Mouse (Mus musculus) intestine, embryonic 16.5 days (tissue): ENCODE data around the gene Bmpr1a. TPM values are rescaled to one million over a fixed set of nuclear protein-coding genes. Genes with fewer than 3 reads are reported as not detected.

Experiments
- ATAC-seq: fragments of 200-750 bp; cut with Nextera tagmentation; 2 replicates; pipeline ENCODE4 v1.8.0; 2017; ENCODE audit warnings: moderate TSS enrichment, moderate library complexity
- H3K27ac ChIP-seq: fragments of 300-500 bp; sonication (generic); 2 replicates; pipeline ENCODE4 v1.5.1; 2014; ENCODE audit warnings: mild to moderate bottlenecking, low read length
- H3K27me3 ChIP-seq: fragments of 300-500 bp; sonication (generic); replicated peaks from 2 replicates; pipeline ENCODE4 v1.6.1; 2014; ENCODE audit warnings: low read length, control low read depth, mixed read lengths; ENCODE audit not compliant: control insufficient read depth, insufficient read depth
- H3K36me3 ChIP-seq: fragments of 300-500 bp; sonication (generic); 2 replicates; pipeline ENCODE4 v1.6.1; 2014; ENCODE audit warnings: low read length, control low read depth; ENCODE audit not compliant: control insufficient read depth, insufficient read depth
- H3K4me1 ChIP-seq: fragments of 300-500 bp; sonication (generic); 2 replicates; pipeline ENCODE4 v1.6.1; 2014; ENCODE audit warnings: low read length, control low read depth, mixed read lengths; ENCODE audit not compliant: control insufficient read depth, insufficient read depth
- H3K4me2 ChIP-seq: fragments of 300-500 bp; sonication (generic); 2 replicates; pipeline ENCODE4 v1.6.1; 2014; ENCODE audit warnings: low read depth, low read length, control low read depth
- H3K4me3 ChIP-seq: fragments of 300-500 bp; sonication (generic); 2 replicates; pipeline ENCODE4 v1.5.1; 2014; ENCODE audit warnings: mild to moderate bottlenecking, low read length
- H3K9ac ChIP-seq: fragments of 300-500 bp; sonication (generic); 2 replicates; pipeline ENCODE4 v1.6.1; 2014; ENCODE audit warnings: low read depth, low read length
- H3K9me3 ChIP-seq: fragments of 300-500 bp; sonication (generic); 2 replicates; pipeline ENCODE4 v1.6.1; 2016; ENCODE audit warnings: low read length, control low read depth; ENCODE audit not compliant: control insufficient read depth
- WGBS: fragments of 180-500 bp; shearing (Covaris S2); extraction: QIAGEN DNeasy Blood & Tissue Kit; methylation state at CpG from one replicate; pipeline ENCODE4 v1.1.7; 2014; 5-methylcytosine and 5-hydroxymethylcytosine counted together
- polyA plus RNA-seq: library from polyadenylated mRNA; unstranded; fragments of >200 nt; fragmentation: Nextera tagmentation; extraction: Ambion mirVana; gene quantifications from 2 replicates; pipeline ENCODE4 v1.2.1, GENCODE M21; 2015

The Bmpr1a gene
- polyA plus RNA-seq, 1 experiment from 2014 or later = 11.0 TPM

- H3K4me1 ChIP-seq = peaks cover 4% of the 10 kb centered on the region; the same call in 1 of the 2 replicates
- H3K9ac ChIP-seq = peak overlapping the region; percentile 59
- H3K27me3 ChIP-seq = no peaks in the 10 kb centered on the region
- H3K27ac ChIP-seq = no peak overlapping the region
- ATAC-seq = peak; percentile 95
- H3K9me3 ChIP-seq = no peaks in the 10 kb centered on the region
- WGBS = 4% methylated on average over 32 of the region's 32 CpGs
- no peaks in the 10 kb centered on the region for H3K36me3 ChIP-seq
- H3K4me2 ChIP-seq = peak overlapping the region; percentile 90
- peak overlapping the region; percentile 48 for H3K4me3 ChIP-seq
Measured at GRCm38 (mm10) chr14:34363490-34364253, 139.5 kb downstream of the Bmpr1a start.

- Histone ChIP-seq H3K9ac (peak overlapping the region; percentile 59; the same call in 1 of the 2 replicates), H3K9me3 (no peaks in the 10 kb centered on the region), H3K27me3 (no peaks in the 10 kb centered on the region), H3K36me3 (no peaks in the 10 kb centered on the region), H3K27ac (no peak overlapping the region), H3K4me3 (peak overlapping the region; percentile 48), H3K4me2 (peak overlapping the region; percentile 90), H3K4me1 (peaks cover 4% of the 10 kb centered on the region; the same call in 1 of the 2 replicates)
- peak; percentile 58 for ATAC-seq
- WGBS = 36% methylated on average over 18 of the region's 18 CpGs
Measured at GRCm38 (mm10) chr14:34362726-34363445, 140.3 kb downstream of the Bmpr1a start.

DNA sequence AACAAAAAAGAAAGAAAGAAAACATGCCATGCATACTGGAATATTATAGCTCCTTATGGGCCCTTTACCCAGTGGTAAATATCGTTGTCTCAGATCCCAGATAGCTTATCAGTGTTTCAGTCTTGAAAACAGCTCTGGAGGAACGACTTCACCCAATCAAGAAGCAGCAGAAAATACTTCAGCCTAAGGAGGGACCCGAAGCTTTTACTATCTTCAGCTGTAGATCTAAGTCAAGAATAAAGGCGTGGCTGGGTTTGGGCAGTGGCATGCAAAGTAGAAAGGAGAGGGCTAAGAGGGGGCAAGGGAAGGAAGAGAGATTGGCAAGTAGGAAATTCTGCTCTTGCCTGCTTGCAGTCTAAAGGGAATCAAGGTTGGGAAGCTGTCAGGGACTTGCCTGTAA is 141.0 kb downstream of the Bmpr1a start:
- Histone ChIP-seq H3K27me3 (no peaks in the 10 kb centered on the region), H3K9ac (no peak overlapping the region), H3K36me3 (no peaks in the 10 kb centered on the region), H3K27ac (no peak overlapping the region), H3K4me1 (peaks cover 4% of the 10 kb centered on the region; the same call in 1 of the 2 replicates), H3K4me2 (no peak overlapping the region), H3K9me3 (no peaks in the 10 kb centered on the region), H3K4me3 (no peak overlapping the region)
- no peak for ATAC-seq
- 53% methylated on average over 4 of the region's 4 CpGs for WGBS

Other genes with a start within 250 kb of the Bmpr1a start
- gene Shld2, start 192.8 kb downstream of the Bmpr1a start, polyA plus RNA-seq = 5.8 and 7.1 TPM in 2 replicates
- 72.9 and 73.6 TPM in 2 replicates for gene Glud1, start 192.6 kb downstream of the Bmpr1a start, polyA plus RNA-seq
- not detected in 2 replicates for gene Fam25c, start 147.9 kb downstream of the Bmpr1a start, polyA plus RNA-seq
- gene Sncg, start 128.6 kb downstream of the Bmpr1a start, polyA plus RNA-seq = 35.5 and 37.9 TPM in 2 replicates
- gene Mmrn2, start 127.9 kb downstream of the Bmpr1a start, polyA plus RNA-seq = 7.1 and 7.2 TPM in 2 replicates
- gene 9230112D13Rik, start 19.5 kb upstream of the Bmpr1a start, polyA plus RNA-seq = not detected in 2 replicates
- 12.8 and 15.7 TPM in 2 replicates for gene Ldb3, start 85.3 kb upstream of the Bmpr1a start, polyA plus RNA-seq
- gene Opn4, start 96.8 kb upstream of the Bmpr1a start, polyA plus RNA-seq = 0.34 TPM in 1 of 2 replicates, not detected in the other
- gene Wapl, start 170.6 kb upstream of the Bmpr1a start, polyA plus RNA-seq = 18.0 and 18.1 TPM in 2 replicates